Mouse (Mus musculus): ENCODE results near the gene Ppp1r12a. TPM values are rescaled to one million over a fixed set of nuclear protein-coding genes. Genes with fewer than 3 reads are reported as not detected.

Gene Ppp1r12a
- total RNA-seq, 2 experiments from 2014 or later: 114 to 115 TPM

- intact Hi-C loops (cut with DNase I): no loop called here
Measured at GRCm38 (mm10) chr10:108284445-108284844, 122.5 kb downstream of the Ppp1r12a start.

GRCm38 (mm10) chr10:108284977-108285376 is 123.0 kb downstream of the Ppp1r12a start:
- intact Hi-C loops (cut with DNase I): no loop called here

More at GRCm38 (mm10) chr10:108284445-108284844, 122.5 kb downstream of the Ppp1r12a start:
- no peak for DNase-seq

GRCm38 (mm10) chr10:108286658-108287437 is 124.9 kb downstream of the Ppp1r12a start:
- DNase-seq: no peak
- intact Hi-C loops (cut with DNase I): no loop called here

More at GRCm38 (mm10) chr10:108284977-108285376, 123.0 kb downstream of the Ppp1r12a start:
- no peak for DNase-seq

GRCm38 (mm10) chr10:108287438-108287801 is 125.4 kb downstream of the Ppp1r12a start:
- intact Hi-C loops (cut with DNase I): no loop called here
- DNase-seq: no peak

GRCm38 (mm10) chr10:108290046-108290445 is 128.1 kb downstream of the Ppp1r12a start:
- intact Hi-C loops (cut with DNase I): no loop called here
- no peak for DNase-seq

- no peak for DNase-seq
- intact Hi-C loops (cut with DNase I): no loop called here
Measured at GRCm38 (mm10) chr10:108291688-108292471, 129.9 kb downstream of the Ppp1r12a start.

GRCm38 (mm10) chr10:108292651-108293050 is 130.7 kb downstream of the Ppp1r12a start:
- no peak for DNase-seq
- intact Hi-C loops (cut with DNase I): no loop called here

- no peak for DNase-seq
- intact Hi-C loops (cut with DNase I): no loop called here
Measured at GRCm38 (mm10) chr10:108293620-108294195, 131.7 kb downstream of the Ppp1r12a start.

- DNase-seq: no peak
- intact Hi-C loops (cut with DNase I): no loop called here
Measured at GRCm38 (mm10) chr10:108294766-108295165, 132.8 kb downstream of the Ppp1r12a start.

GRCm38 (mm10) chr10:108296446-108296845 is 134.5 kb downstream of the Ppp1r12a start:
- intact Hi-C loops (cut with DNase I): no loop called here
- DNase-seq: no peak

- intact Hi-C loops (cut with DNase I): no loop called here
- no peak for DNase-seq
Measured at GRCm38 (mm10) chr10:108298261-108298660, 136.3 kb downstream of the Ppp1r12a start.

- no peak for DNase-seq
- intact Hi-C loops (cut with DNase I): no loop called here
Measured at GRCm38 (mm10) chr10:108298841-108299545, 137.0 kb downstream of the Ppp1r12a start.

GRCm38 (mm10) chr10:108299828-108300227 is 137.8 kb downstream of the Ppp1r12a start:
- intact Hi-C loops (cut with DNase I): loop anchor here (1.0 to 2.0 kb wide), 3 partner anchors 31 to 239 kb away; no protein-coding TSS in a partner anchor
- DNase-seq: no peak

- intact Hi-C loops (cut with DNase I): loop anchor here (1.0 to 2.0 kb wide), 3 partner anchors 30 to 238 kb away; no protein-coding TSS in a partner anchor
- peak; percentile 67 to 83 for DNase-seq
Measured at GRCm38 (mm10) chr10:108300843-108301242, 138.8 kb downstream of the Ppp1r12a start.

- no peak for DNase-seq
- intact Hi-C loops (cut with DNase I): no loop called here
Measured at GRCm38 (mm10) chr10:108307772-108308171, 145.8 kb downstream of the Ppp1r12a start.

- intact Hi-C loops (cut with DNase I): no loop called here
- no peak for DNase-seq
Measured at GRCm38 (mm10) chr10:108310195-108310594, 148.2 kb downstream of the Ppp1r12a start.

GRCm38 (mm10) chr10:108311396-108311795 is 149.4 kb downstream of the Ppp1r12a start:
- intact Hi-C loops (cut with DNase I): no loop called here
- DNase-seq: no peak

- intact Hi-C loops (cut with DNase I): no loop called here
- DNase-seq: no peak
Measured at GRCm38 (mm10) chr10:108313845-108314244, 151.9 kb downstream of the Ppp1r12a start.

GRCm38 (mm10) chr10:108314396-108314795 is 152.4 kb downstream of the Ppp1r12a start:
- intact Hi-C loops (cut with DNase I): no loop called here

GRCm38 (mm10) chr10:108315236-108315635 is 153.2 kb downstream of the Ppp1r12a start:
- intact Hi-C loops (cut with DNase I): no loop called here

More at GRCm38 (mm10) chr10:108314396-108314795, 152.4 kb downstream of the Ppp1r12a start:
- DNase-seq: no peak

More at GRCm38 (mm10) chr10:108315236-108315635, 153.2 kb downstream of the Ppp1r12a start:
- DNase-seq: no peak
